Mouse (Mus musculus) liver, postnatal 0 days (tissue): ENCODE results near the gene Mrpl42. TPM values are rescaled to one million over a fixed set of nuclear protein-coding genes. Genes with fewer than 3 reads are reported as not detected.

Experiments
- ATAC-seq: fragments of 200-750 bp; cut with Nextera tagmentation; 2 replicates; pipeline ENCODE4 v1.8.0; 2017; ENCODE audit warnings: mild to moderate bottlenecking, moderate library complexity
- DNase-seq: peaks from one replicate; pipeline ENCODE4 v3.0.0-alpha.2; 2016
- H3K27ac ChIP-seq: fragments of 300-500 bp; sonication (generic); 2 replicates; pipeline ENCODE4 v1.5.1; 2014; ENCODE audit warnings: antibody characterized with exemption, moderate library complexity, mild to moderate bottlenecking, low read depth
- H3K27me3 ChIP-seq: fragments of 300-500 bp; sonication (generic); 2 replicates; pipeline ENCODE4 v1.6.1; 2014; ENCODE audit warnings: low read length, control low read depth, mixed read lengths; ENCODE audit not compliant: insufficient read depth
- H3K36me3 ChIP-seq: fragments of 300-500 bp; sonication (generic); replicated peaks from 2 replicates; pipeline ENCODE4 v1.6.1; 2014; ENCODE audit warnings: mild to moderate bottlenecking, control low read depth, low read length, moderate library complexity, mixed read lengths; ENCODE audit not compliant: insufficient read depth
- H3K4me1 ChIP-seq: fragments of 300-500 bp; sonication (generic); 2 replicates; pipeline ENCODE4 v1.6.1; 2014; ENCODE audit warnings: antibody characterized with exemption, mild to moderate bottlenecking, control low read depth; ENCODE audit not compliant: insufficient read depth
- H3K4me2 ChIP-seq: fragments of 300-500 bp; sonication (generic); 2 replicates; pipeline ENCODE4 v1.6.1; 2014; ENCODE audit warnings: low read depth, mild to moderate bottlenecking, low read length, moderate library complexity, mixed read lengths
- H3K4me3 ChIP-seq: fragments of 300-500 bp; sonication (generic); 2 replicates; pipeline ENCODE4 v1.5.1; 2014; ENCODE audit warnings: low read depth, low read length
- H3K9ac ChIP-seq: fragments of 300-500 bp; sonication (generic); replicated peaks from 2 replicates; pipeline ENCODE4 v1.6.1; 2014; ENCODE audit warnings: mild to moderate bottlenecking, moderate library complexity
- H3K9me3 ChIP-seq: fragments of 300-500 bp; sonication (generic); 2 replicates; pipeline ENCODE4 v1.6.1; 2016; ENCODE audit warnings: mild to moderate bottlenecking, control low read depth, low read length, mixed read lengths
- CTCF ChIP-seq: sonication (generic); IDR thresholded peaks from 2 replicates; pipeline ENCODE4 v1.5.1; 2016; ENCODE audit warnings: antibody characterized with exemption, low read depth
- EP300 ChIP-seq: IDR thresholded peaks from 2 replicates; pipeline ENCODE4 v1.6.1; 2016; ENCODE audit warnings: antibody characterized with exemption, low read depth, mild to moderate bottlenecking
- WGBS: fragments of 180-500 bp; shearing (Covaris S2); extraction: QIAGEN DNeasy Blood & Tissue Kit; methylation state at CpG from one replicate; pipeline ENCODE4 v1.1.7; 2014; ENCODE audit not compliant: insufficient replicate concordance; 5-methylcytosine and 5-hydroxymethylcytosine counted together
- polyA plus RNA-seq: library from polyadenylated mRNA; unstranded; fragments of >200 nt; fragmentation: Nextera tagmentation; extraction: Ambion mirVana; gene quantifications from 2 replicates; pipeline ENCODE4 v1.2.1, GENCODE M21; 2015

The Mrpl42 gene
- polyA plus RNA-seq, 1 experiment from 2014 or later, result 163 TPM

- Histone ChIP-seq H3K36me3 (no peaks in the 10 kb centered on the region), H3K27ac (no peak overlapping the region), H3K9ac (no peak overlapping the region), H3K9me3 (no peaks in the 10 kb centered on the region), H3K4me1 (peaks cover 5% of the 10 kb centered on the region; the same call in 1 of the 2 replicates), H3K4me3 (no peak overlapping the region), H3K4me2 (no peak overlapping the region), H3K27me3 (no peaks in the 10 kb centered on the region)
- no peak for DNase-seq
- TF ChIP-seq EP300 (no peak), CTCF (no peak)
- ATAC-seq, result no peak
- WGBS, result 83% methylated on average over 8 of the region's 8 CpGs
Observed at GRCm38 (mm10) chr10:95512635-95513034, 10.9 kb upstream of the Mrpl42 start.

- 63% methylated on average over 3 of the region's 3 CpGs for WGBS
- no peak overlapping the region for H3K9ac ChIP-seq
- no peak overlapping the region for H3K4me3 ChIP-seq
- H3K36me3 ChIP-seq, result no peaks in the 10 kb centered on the region
- H3K4me1 ChIP-seq, result peaks cover 5% of the 10 kb centered on the region; the same call in 1 of the 2 replicates
- no peak overlapping the region for H3K4me2 ChIP-seq
- TF ChIP-seq EP300 (no peak), CTCF (no peak)
- no peaks in the 10 kb centered on the region for H3K27me3 ChIP-seq
- no peaks in the 10 kb centered on the region for H3K9me3 ChIP-seq
- DNase-seq, result no peak
- no peak for ATAC-seq
- 0 out of 2 replicates have a peak overlapping the region, but pooled peaks have one; percentile 0 for H3K27ac ChIP-seq
Observed at GRCm38 (mm10) chr10:95509263-95509662, 7.5 kb upstream of the Mrpl42 start.

- ATAC-seq (peak; percentile 55), DNase-seq (no peak)
- no peaks in the 10 kb centered on the region for H3K36me3 ChIP-seq
- 39% methylated on average over 6 of the region's 6 CpGs for WGBS
- no peak overlapping the region for H3K4me2 ChIP-seq
- no peak overlapping the region for H3K9ac ChIP-seq
- H3K4me3 ChIP-seq, result no peak overlapping the region
- TF ChIP-seq EP300, result no peak
- no peak for TF ChIP-seq CTCF
- no peaks in the 10 kb centered on the region for H3K27me3 ChIP-seq
- peaks cover under 1% of the 10 kb centered on the region; the same call in 1 of the 2 replicates for H3K4me1 ChIP-seq
- no peaks in the 10 kb centered on the region for H3K9me3 ChIP-seq
- peak overlapping the region; percentile 45; the same call in 1 of the 2 replicates for H3K27ac ChIP-seq
Observed at GRCm38 (mm10) chr10:95508793-95509192, 7.1 kb upstream of the Mrpl42 start.

GRCm38 (mm10) chr10:95508126-95508525, 6.4 kb upstream of the Mrpl42 start:
- no peak overlapping the region for H3K4me3 ChIP-seq
- no peak overlapping the region for H3K4me2 ChIP-seq
- H3K27ac ChIP-seq, result 0 out of 2 replicates have a peak overlapping the region, but pooled peaks have one; percentile 45
- H3K36me3 ChIP-seq, result no peaks in the 10 kb centered on the region
- ATAC-seq (no peak), DNase-seq (no peak)
- no peaks in the 10 kb centered on the region for H3K27me3 ChIP-seq
- H3K9ac ChIP-seq, result no peak overlapping the region
- no peak for TF ChIP-seq CTCF
- TF ChIP-seq EP300, result no peak
- 87% methylated on average over 8 of the region's 8 CpGs for WGBS
- no peaks in the 10 kb centered on the region for H3K9me3 ChIP-seq
- no peaks in the 10 kb centered on the region for H3K4me1 ChIP-seq

- Histone ChIP-seq H3K27me3 (no peaks in the 10 kb centered on the region), H3K9me3 (no peaks in the 10 kb centered on the region), H3K4me2 (no peak overlapping the region), H3K36me3 (no peaks in the 10 kb centered on the region), H3K27ac (no peak overlapping the region), H3K4me1 (peaks cover 9% of the 10 kb centered on the region), H3K9ac (no peak overlapping the region), H3K4me3 (no peak overlapping the region)
- WGBS, result 18% methylated on average over 1 of the region's 1 CpGs
- DNase-seq (no peak), ATAC-seq (no peak)
- no peak for TF ChIP-seq EP300
- TF ChIP-seq CTCF, result no peak
Observed at GRCm38 (mm10) chr10:95504341-95504740, 2.6 kb upstream of the Mrpl42 start.

GRCm38 (mm10) chr10:95503443-95504235, 1.9 kb upstream of the Mrpl42 start:
- Histone ChIP-seq H3K9me3 (no peaks in the 10 kb centered on the region), H3K27ac (no peak overlapping the region), H3K36me3 (no peaks in the 10 kb centered on the region), H3K4me2 (no peak overlapping the region), H3K4me3 (no peak overlapping the region), H3K27me3 (no peaks in the 10 kb centered on the region), H3K4me1 (peaks cover 9% of the 10 kb centered on the region), H3K9ac (no peak overlapping the region)
- ATAC-seq (no peak), DNase-seq (no peak)
- WGBS, result 87% methylated on average over 14 of the region's 14 CpGs
- TF ChIP-seq CTCF (no peak), EP300 (no peak)
